Mouse (Mus musculus) limb, embryonic 12.5 days (tissue): ENCODE data around the gene Egf. TPM values are rescaled to one million over a fixed set of nuclear protein-coding genes. Genes with fewer than 3 reads are reported as not detected.

Source experiments
- ATAC-seq: fragments of 200-750 bp; cut with Nextera tagmentation; 2 replicates; pipeline ENCODE4 v1.8.0; 2017; ENCODE audit warnings: low read depth, moderate TSS enrichment; ENCODE audit not compliant: insufficient number of reproducible peaks, insufficient read depth, low FRiP score, low TSS enrichment
- H3K27ac ChIP-seq: fragments of 300-500 bp; sonication (generic); 2 replicates; pipeline ENCODE4 v1.5.1; 2016; ENCODE audit warnings: mild to moderate bottlenecking, moderate library complexity
- H3K27me3 ChIP-seq: fragments of 300-500 bp; sonication (generic); 2 replicates; pipeline ENCODE4 v1.6.1; 2016; ENCODE audit warnings: mild to moderate bottlenecking, moderate library complexity
- H3K36me3 ChIP-seq: fragments of 300-500 bp; sonication (generic); 2 replicates; pipeline ENCODE4 v1.6.1; 2016; ENCODE audit warnings: mild to moderate bottlenecking, moderate library complexity
- H3K4me1 ChIP-seq: fragments of 300-500 bp; sonication (generic); replicated peaks from 2 replicates; pipeline ENCODE4 v1.6.1; 2016
- H3K4me2 ChIP-seq: fragments of 300-500 bp; sonication (generic); 2 replicates; pipeline ENCODE4 v1.6.1; 2016; ENCODE audit warnings: mild to moderate bottlenecking, moderate library complexity
- H3K4me3 ChIP-seq: fragments of 300-500 bp; sonication (generic); replicated peaks from 2 replicates; pipeline ENCODE4 v1.5.1; 2016; ENCODE audit warnings: mild to moderate bottlenecking
- H3K9ac ChIP-seq: fragments of 300-500 bp; sonication (generic); replicated peaks from 2 replicates; pipeline ENCODE4 v1.6.1; 2016; ENCODE audit warnings: mild to moderate bottlenecking, moderate library complexity
- H3K9me3 ChIP-seq: fragments of 300-500 bp; sonication (generic); 2 replicates; pipeline ENCODE4 v1.6.1; 2016; ENCODE audit warnings: mild to moderate bottlenecking, moderate library complexity
- WGBS: fragments of 180-500 bp; shearing (Covaris S2); methylation state at CpG from one replicate; pipeline ENCODE4 v1.1.7; 2016; 5-methylcytosine and 5-hydroxymethylcytosine counted together
- polyA plus RNA-seq: library from polyadenylated mRNA; unstranded; fragments of >200 nt; fragmentation: Nextera tagmentation; extraction: Ambion mirVana; gene quantifications from 2 replicates; pipeline ENCODE4 v1.2.1, GENCODE M21; 2016

Egf gene
- polyA plus RNA-seq, 1 experiment from 2014 or later: 2.0 TPM

DNA sequence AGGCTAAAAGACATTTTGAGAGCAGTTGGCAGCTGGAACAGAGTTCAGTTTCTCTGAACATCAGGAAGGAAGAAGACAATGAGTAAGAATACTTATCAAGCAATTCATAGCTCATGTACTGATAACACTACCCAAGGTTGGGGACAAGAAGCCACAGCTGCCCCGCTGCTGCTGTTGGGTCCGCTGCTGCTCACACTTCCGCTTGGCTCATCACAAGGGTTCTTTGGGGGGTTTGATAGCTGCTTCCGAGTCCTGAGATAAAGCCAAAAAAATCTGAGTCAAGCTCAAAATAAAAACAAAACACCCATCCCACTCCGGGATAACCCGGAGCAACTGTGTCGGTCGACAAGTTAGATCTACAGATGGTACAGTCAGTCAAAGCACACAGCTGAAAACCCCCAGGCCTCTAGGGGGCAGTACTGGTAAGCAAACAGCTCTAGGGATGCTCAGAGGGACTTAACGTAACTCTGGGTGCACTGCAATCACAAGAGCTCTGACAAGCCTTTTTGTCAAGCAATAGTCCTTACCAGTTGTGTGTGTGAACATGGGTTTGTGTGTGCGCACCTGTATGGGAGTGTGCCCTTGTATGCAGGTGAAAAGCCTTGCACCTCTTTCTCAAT lies 71.9 kb downstream of the Egf start:
- 88% methylated on average over 10 of the region's 10 CpGs for WGBS
- no peaks in the 10 kb centered on the region for H3K27me3 ChIP-seq

DNA sequence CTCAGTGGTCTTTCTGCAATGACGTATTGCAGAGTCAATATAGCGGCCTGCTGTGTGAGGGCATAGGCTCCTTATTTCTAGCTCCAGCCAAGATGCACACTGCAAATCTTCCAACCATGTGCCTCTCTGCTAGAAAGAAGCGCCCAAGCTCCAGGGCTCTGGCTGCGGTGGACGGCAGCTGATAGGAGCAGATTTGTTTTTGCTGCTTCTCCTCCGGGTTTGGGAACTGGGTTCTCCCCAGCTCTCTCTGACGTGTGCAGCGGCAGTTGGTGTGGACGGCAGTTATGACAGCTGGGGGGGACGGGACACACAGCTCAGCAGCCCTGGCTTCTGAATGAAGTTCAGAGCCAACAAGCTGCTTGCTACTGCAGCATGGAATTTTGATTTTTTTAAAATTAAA lies 72.7 kb downstream of the Egf start:
- no peak overlapping the region for H3K27ac ChIP-seq
- no peak overlapping the region for H3K9ac ChIP-seq
- H3K9me3 ChIP-seq: no peaks in the 10 kb centered on the region
- no peak for ATAC-seq
- no peaks in the 10 kb centered on the region for H3K36me3 ChIP-seq
- no peak overlapping the region for H3K4me3 ChIP-seq
- no peaks in the 10 kb centered on the region for H3K4me1 ChIP-seq
- 87% methylated on average over 10 of the region's 10 CpGs for WGBS
- no peaks in the 10 kb centered on the region for H3K27me3 ChIP-seq
- H3K4me2 ChIP-seq: no peak overlapping the region

More for the DNA sequence above, 71.9 kb downstream of the Egf start:
- Histone ChIP-seq H3K36me3 (no peaks in the 10 kb centered on the region), H3K4me1 (no peaks in the 10 kb centered on the region), H3K27ac (no peak overlapping the region), H3K9me3 (no peaks in the 10 kb centered on the region), H3K4me3 (no peak overlapping the region), H3K9ac (no peak overlapping the region), H3K4me2 (no peak overlapping the region)
- no peak for ATAC-seq

DNA sequence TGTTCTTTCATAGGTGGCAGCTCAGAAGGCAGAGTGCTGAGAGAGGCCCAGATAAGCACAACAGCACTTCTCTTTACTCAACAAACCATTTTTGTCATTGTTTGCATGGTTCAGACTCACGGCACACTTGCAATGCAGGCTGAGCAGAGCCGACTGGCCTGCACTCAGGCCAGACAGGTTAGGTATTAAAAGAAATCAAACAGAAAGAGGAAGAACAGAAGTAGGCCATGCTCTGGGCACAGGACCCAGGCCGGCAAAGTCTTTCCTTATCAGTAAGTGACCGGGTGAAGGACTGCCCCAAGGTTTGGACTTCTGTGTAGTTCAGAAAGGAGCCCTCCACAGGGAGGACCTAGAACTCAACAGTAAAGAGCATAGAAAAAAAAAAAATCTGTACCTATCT lies 73.3 kb downstream of the Egf start:
- H3K9ac ChIP-seq: no peak overlapping the region
- no peaks in the 10 kb centered on the region for H3K9me3 ChIP-seq
- no peaks in the 10 kb centered on the region for H3K36me3 ChIP-seq
- H3K4me2 ChIP-seq: no peak overlapping the region
- no peaks in the 10 kb centered on the region for H3K27me3 ChIP-seq
- H3K4me1 ChIP-seq: no peaks in the 10 kb centered on the region
- WGBS: 91% methylated on average over 4 of the region's 4 CpGs
- no peak overlapping the region for H3K4me3 ChIP-seq
- no peak for ATAC-seq
- H3K27ac ChIP-seq: no peak overlapping the region

GRCm38 (mm10) chr3:129680258-129680657 lies 74.9 kb downstream of the Egf start:
- H3K27ac ChIP-seq: no peak overlapping the region
- no peak overlapping the region for H3K4me2 ChIP-seq
- H3K4me3 ChIP-seq: no peak overlapping the region
- no peaks in the 10 kb centered on the region for H3K27me3 ChIP-seq
- no peaks in the 10 kb centered on the region for H3K4me1 ChIP-seq
- no peak for ATAC-seq
- no peaks in the 10 kb centered on the region for H3K9me3 ChIP-seq
- WGBS: 60% methylated on average over 5 of the region's 5 CpGs
- H3K9ac ChIP-seq: no peak overlapping the region
- H3K36me3 ChIP-seq: no peaks in the 10 kb centered on the region

DNA sequence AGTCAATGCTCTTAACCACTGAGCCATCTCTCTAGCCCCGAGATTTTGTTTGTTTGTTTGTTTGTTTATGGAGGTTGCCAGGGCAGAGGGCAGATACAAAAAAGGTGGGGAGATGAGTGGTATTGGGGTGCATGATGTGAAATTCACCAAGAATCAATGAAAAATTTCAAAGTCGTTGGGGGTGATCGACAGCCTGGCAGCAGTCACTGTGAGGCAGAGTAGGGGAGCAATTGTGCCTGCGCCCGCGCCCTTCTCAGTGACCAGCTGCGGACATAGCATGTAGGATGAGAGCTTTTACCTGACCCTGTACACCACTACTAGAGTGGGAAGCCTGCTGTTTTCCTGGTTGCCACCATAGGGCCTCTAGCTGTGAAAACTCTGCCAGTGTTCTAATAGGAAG lies 79.2 kb downstream of the Egf start:
- Histone ChIP-seq H3K27me3 (no peaks in the 10 kb centered on the region), H3K4me1 (no peaks in the 10 kb centered on the region), H3K27ac (no peak overlapping the region), H3K9me3 (no peaks in the 10 kb centered on the region), H3K36me3 (no peaks in the 10 kb centered on the region), H3K9ac (no peak overlapping the region), H3K4me3 (no peak overlapping the region), H3K4me2 (no peak overlapping the region)
- 94% methylated on average over 7 of the region's 7 CpGs for WGBS
- ATAC-seq: no peak

DNA sequence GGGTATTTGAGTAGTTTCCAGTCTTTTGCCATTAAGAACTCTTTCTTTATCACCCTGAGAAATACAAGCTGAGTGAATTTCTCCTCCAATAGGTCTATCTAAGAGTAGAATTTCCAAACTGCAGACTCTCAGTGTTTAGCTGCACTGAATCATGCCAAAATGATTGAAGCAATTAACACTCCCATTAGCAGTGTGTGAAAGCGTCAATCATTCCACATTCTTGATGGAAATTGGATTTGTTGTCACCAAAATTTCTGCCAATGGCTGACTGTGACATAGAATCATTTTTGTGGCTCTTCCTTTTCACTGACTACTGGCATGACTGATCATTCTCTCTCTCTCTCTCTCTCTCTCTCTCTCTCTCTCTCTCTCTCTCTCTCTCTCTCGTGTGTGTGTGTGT lies 91.2 kb downstream of the Egf start:
- H3K36me3 ChIP-seq: no peaks in the 10 kb centered on the region
- 78% methylated on average over 1 of the region's 2 CpGs for WGBS
- no peak overlapping the region for H3K4me3 ChIP-seq
- H3K9me3 ChIP-seq: no peaks in the 10 kb centered on the region
- no peak overlapping the region for H3K4me2 ChIP-seq
- no peaks in the 10 kb centered on the region for H3K4me1 ChIP-seq
- no peak overlapping the region for H3K27ac ChIP-seq
- H3K9ac ChIP-seq: no peak overlapping the region
- H3K27me3 ChIP-seq: no peaks in the 10 kb centered on the region
- no peak for ATAC-seq

GRCm38 (mm10) chr3:129658776-129659175 lies 96.3 kb downstream of the Egf start:
- no peaks in the 10 kb centered on the region for H3K27me3 ChIP-seq
- H3K4me1 ChIP-seq: no peaks in the 10 kb centered on the region
- no peak overlapping the region for H3K9ac ChIP-seq
- H3K36me3 ChIP-seq: no peaks in the 10 kb centered on the region
- no peak for ATAC-seq
- no peak overlapping the region for H3K4me2 ChIP-seq
- 91% methylated on average over 7 of the region's 7 CpGs for WGBS
- no peak overlapping the region for H3K4me3 ChIP-seq
- H3K9me3 ChIP-seq: no peaks in the 10 kb centered on the region
- H3K27ac ChIP-seq: no peak overlapping the region

DNA sequence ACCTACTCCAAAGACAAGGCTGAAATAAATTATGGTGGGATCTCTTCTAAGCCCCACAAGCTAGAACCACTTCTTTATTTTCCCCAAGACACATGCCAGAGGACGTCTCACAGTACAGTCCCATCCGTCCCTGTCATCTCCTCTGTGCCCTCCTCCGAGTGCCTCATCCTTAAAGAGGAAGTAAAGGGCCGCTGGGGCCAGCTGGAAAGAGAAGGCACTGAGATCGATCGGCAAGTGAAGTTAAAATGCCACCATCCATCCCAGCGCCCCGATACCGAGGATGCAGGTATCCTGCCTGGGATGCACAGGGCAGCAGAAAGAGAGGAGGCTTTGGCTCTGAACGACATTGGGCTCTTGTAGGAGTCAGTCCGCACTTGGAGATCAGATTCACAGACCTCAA lies 97.3 kb downstream of the Egf start:
- Histone ChIP-seq H3K4me2 (no peak overlapping the region), H3K27me3 (no peaks in the 10 kb centered on the region), H3K9ac (no peak overlapping the region), H3K9me3 (no peaks in the 10 kb centered on the region), H3K27ac (no peak overlapping the region), H3K4me3 (no peak overlapping the region), H3K4me1 (no peaks in the 10 kb centered on the region), H3K36me3 (no peaks in the 10 kb centered on the region)
- ATAC-seq: no peak
- 89% methylated on average over 11 of the region's 11 CpGs for WGBS

DNA sequence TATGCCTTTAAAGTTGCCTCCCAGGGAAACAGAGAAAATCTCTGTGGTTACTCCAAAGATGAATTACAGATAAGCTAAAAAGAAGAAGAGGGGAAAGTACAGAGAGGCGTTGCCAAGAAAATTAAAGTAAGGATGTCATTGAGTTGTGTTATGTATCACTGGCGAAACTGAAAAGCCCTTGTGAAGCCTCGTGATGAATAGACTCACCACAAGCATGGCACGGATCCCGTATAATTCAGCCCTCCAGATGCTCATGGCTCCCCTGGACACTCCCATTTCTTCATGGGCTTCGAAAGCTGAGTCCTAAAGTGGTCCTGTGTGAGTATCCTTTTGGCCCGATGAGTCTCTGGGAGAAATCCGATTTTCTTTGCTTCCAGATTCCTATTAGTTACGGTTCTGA lies 97.9 kb downstream of the Egf start:
- H3K27me3 ChIP-seq: no peaks in the 10 kb centered on the region
- H3K9ac ChIP-seq: no peak overlapping the region
- H3K4me3 ChIP-seq: no peak overlapping the region
- H3K27ac ChIP-seq: no peak overlapping the region
- no peak for ATAC-seq
- WGBS: 90% methylated on average over 9 of the region's 9 CpGs
- H3K9me3 ChIP-seq: no peaks in the 10 kb centered on the region
- no peaks in the 10 kb centered on the region for H3K4me1 ChIP-seq
- H3K4me2 ChIP-seq: no peak overlapping the region
- H3K36me3 ChIP-seq: no peaks in the 10 kb centered on the region

GRCm38 (mm10) chr3:129656540-129656939 lies 98.6 kb downstream of the Egf start:
- Histone ChIP-seq H3K4me2 (no peak overlapping the region), H3K27me3 (no peaks in the 10 kb centered on the region), H3K27ac (no peak overlapping the region), H3K4me3 (no peak overlapping the region), H3K9ac (no peak overlapping the region), H3K36me3 (no peaks in the 10 kb centered on the region), H3K9me3 (no peaks in the 10 kb centered on the region), H3K4me1 (no peaks in the 10 kb centered on the region)
- no peak for ATAC-seq
- WGBS: 77% methylated on average over 4 of the region's 4 CpGs

- no peak overlapping the region for H3K9ac ChIP-seq
- H3K36me3 ChIP-seq: no peaks in the 10 kb centered on the region
- H3K4me3 ChIP-seq: no peak overlapping the region
- WGBS: 86% methylated on average over 4 of the region's 4 CpGs
- H3K4me1 ChIP-seq: peaks cover 20% of the 10 kb centered on the region
- H3K4me2 ChIP-seq: no peak overlapping the region
- no peaks in the 10 kb centered on the region for H3K27me3 ChIP-seq
- H3K27ac ChIP-seq: no peak overlapping the region
- ATAC-seq: no peak
- H3K9me3 ChIP-seq: no peaks in the 10 kb centered on the region
These were observed 102.6 kb downstream of the Egf start for GRCm38 (mm10) chr3:129652476-129652875.

DNA sequence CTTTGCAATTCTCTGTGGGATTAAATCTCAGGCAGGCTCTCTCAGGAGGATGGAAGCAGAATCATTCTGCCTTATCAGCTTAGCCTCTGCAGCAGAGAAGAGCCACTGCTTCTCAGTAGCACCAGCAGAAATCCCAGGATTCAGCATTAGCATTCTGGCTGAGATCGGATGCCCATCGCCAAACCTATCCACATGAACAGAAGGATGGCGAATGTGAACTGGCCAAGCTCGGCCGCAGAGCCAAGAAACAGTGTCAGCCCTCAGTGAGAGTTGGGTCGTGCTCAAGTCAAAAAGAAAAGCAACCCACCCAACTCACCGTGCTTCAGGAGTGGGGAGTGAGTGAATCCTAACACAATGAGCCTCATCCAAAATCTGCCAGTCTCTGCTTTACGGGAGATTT lies 103.4 kb downstream of the Egf start:
- peaks cover 20% of the 10 kb centered on the region for H3K4me1 ChIP-seq
- no peaks in the 10 kb centered on the region for H3K27me3 ChIP-seq
- no peak overlapping the region for H3K9ac ChIP-seq
- 94% methylated on average over 8 of the region's 8 CpGs for WGBS
- H3K4me2 ChIP-seq: no peak overlapping the region
- no peaks in the 10 kb centered on the region for H3K36me3 ChIP-seq
- H3K4me3 ChIP-seq: no peak overlapping the region
- no peaks in the 10 kb centered on the region for H3K9me3 ChIP-seq
- no peak for ATAC-seq
- no peak overlapping the region for H3K27ac ChIP-seq
